Mouse (Mus musculus): ENCODE results near the gene Mrps35.

The Mrps35 gene

GRCm38 (mm10) chr6:147088517-147088916 is 46.0 kb downstream of the Mrps35 start:
- no peak for DNase-seq

- no peak for DNase-seq
Measured at GRCm38 (mm10) chr6:147090191-147090590, 47.6 kb downstream of the Mrps35 start.

GRCm38 (mm10) chr6:147091136-147092120 is 48.9 kb downstream of the Mrps35 start, which contains the start of gene Klhl42:
Gene Klhl42 (plus strand): TSS chr6:147091379.
- DNase-seq: peak; percentile 98

- peak; percentile 95 for DNase-seq
Measured at GRCm38 (mm10) chr6:147092136-147092535, 49.6 kb downstream of the Mrps35 start.

GRCm38 (mm10) chr6:147094771-147095170 is 52.2 kb downstream of the Mrps35 start:
- DNase-seq: no peak

GRCm38 (mm10) chr6:147096109-147096508 is 53.5 kb downstream of the Mrps35 start:
- DNase-seq: no peak

GRCm38 (mm10) chr6:147096934-147097333 is 54.4 kb downstream of the Mrps35 start:
- DNase-seq: no peak

- no peak for DNase-seq
Measured at GRCm38 (mm10) chr6:147097346-147097929, 54.9 kb downstream of the Mrps35 start.

GRCm38 (mm10) chr6:147099458-147100277 is 57.1 kb downstream of the Mrps35 start:
- no peak for DNase-seq

GRCm38 (mm10) chr6:147102293-147102692 is 59.7 kb downstream of the Mrps35 start:
- no peak for DNase-seq

- DNase-seq: no peak
Measured at GRCm38 (mm10) chr6:147105529-147105928, 63.0 kb downstream of the Mrps35 start.

GRCm38 (mm10) chr6:147106716-147107115 is 64.2 kb downstream of the Mrps35 start:
- no peak for DNase-seq

GRCm38 (mm10) chr6:147109283-147109682 is 66.7 kb downstream of the Mrps35 start:
- peak; percentile 54 for DNase-seq

GRCm38 (mm10) chr6:147116579-147116978 is 74.0 kb downstream of the Mrps35 start:
- DNase-seq: peak; percentile 94

GRCm38 (mm10) chr6:147117764-147118163 is 75.2 kb downstream of the Mrps35 start:
- peak; percentile 81 for DNase-seq

GRCm38 (mm10) chr6:147118190-147118589 is 75.6 kb downstream of the Mrps35 start:
- DNase-seq: no peak

GRCm38 (mm10) chr6:147121320-147121719 is 78.8 kb downstream of the Mrps35 start:
- peak; percentile 87 for DNase-seq

Data from heart, adult 11 months (tissue).